Mouse (Mus musculus): ENCODE results near the gene Ikzf4.
"Not testable (repeated sequence)": the region's sequence is repeated elsewhere in the genome, so short reads cannot be mapped to it uniquely, and the experiment has no call there.

Ikzf4 gene

DNA sequence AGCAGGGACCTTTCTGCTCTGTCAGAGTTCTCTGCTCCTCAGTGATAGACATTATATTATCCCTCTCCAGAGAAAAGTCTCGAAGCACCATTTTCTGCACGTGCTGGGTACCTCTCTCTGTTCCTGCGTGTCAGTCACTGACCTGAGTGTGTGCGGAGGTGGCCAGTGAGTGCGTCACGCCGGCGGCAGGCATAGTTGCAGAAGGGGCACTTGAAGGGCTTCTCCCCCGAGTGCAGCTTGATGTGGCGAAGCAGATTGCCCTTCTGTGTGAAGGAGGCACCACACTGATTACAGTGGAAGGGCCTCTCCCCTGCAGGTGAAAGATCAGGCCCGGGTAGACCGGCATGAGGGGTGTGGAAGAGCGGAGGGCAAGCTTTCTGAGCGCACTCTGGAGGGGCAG, 5.8 kb downstream of the Ikzf4 start:
- no peak for DNase-seq (ENCODE audit: low read depth)

GRCm38 (mm10) chr10:128637011-128637410, 8.8 kb downstream of the Ikzf4 start:
- DNase-seq (ENCODE audit: low read depth) = no peak

- DNase-seq (ENCODE audit: low read depth) = no peak
Observed at GRCm38 (mm10) chr10:128636561-128636960, 9.2 kb downstream of the Ikzf4 start.

DNA sequence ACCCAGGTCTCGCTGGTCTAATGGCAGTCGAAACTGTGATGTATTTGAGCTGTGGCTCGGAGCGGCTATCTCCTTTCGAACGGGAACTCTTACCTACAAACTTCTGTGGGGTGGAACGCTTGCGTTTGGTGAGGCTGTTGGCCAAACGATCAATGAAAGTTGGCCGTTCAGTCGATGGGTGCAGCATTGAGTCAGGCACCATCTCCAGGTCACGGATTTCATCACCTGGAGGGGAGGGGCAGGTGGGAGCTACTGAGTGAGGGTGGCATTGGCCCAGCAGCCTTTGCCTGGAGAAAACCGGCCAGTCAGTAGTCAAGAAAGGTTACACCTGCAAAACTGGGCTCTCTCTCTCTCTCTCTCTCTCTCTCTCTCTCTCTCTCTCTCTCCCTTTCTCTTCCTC, 10.1 kb downstream of the Ikzf4 start:
- no peak for DNase-seq (ENCODE audit: low read depth)

GRCm38 (mm10) chr10:128631571-128631970, 14.2 kb downstream of the Ikzf4 start:
- DNase-seq (ENCODE audit: low read depth) = no peak

GRCm38 (mm10) chr10:128630306-128630705, 15.5 kb downstream of the Ikzf4 start:
- DNase-seq (ENCODE audit: low read depth) = not testable (repeated sequence)

- no peak for DNase-seq (ENCODE audit: low read depth)
Observed at GRCm38 (mm10) chr10:128629746-128630145, 16.0 kb downstream of the Ikzf4 start.

DNA sequence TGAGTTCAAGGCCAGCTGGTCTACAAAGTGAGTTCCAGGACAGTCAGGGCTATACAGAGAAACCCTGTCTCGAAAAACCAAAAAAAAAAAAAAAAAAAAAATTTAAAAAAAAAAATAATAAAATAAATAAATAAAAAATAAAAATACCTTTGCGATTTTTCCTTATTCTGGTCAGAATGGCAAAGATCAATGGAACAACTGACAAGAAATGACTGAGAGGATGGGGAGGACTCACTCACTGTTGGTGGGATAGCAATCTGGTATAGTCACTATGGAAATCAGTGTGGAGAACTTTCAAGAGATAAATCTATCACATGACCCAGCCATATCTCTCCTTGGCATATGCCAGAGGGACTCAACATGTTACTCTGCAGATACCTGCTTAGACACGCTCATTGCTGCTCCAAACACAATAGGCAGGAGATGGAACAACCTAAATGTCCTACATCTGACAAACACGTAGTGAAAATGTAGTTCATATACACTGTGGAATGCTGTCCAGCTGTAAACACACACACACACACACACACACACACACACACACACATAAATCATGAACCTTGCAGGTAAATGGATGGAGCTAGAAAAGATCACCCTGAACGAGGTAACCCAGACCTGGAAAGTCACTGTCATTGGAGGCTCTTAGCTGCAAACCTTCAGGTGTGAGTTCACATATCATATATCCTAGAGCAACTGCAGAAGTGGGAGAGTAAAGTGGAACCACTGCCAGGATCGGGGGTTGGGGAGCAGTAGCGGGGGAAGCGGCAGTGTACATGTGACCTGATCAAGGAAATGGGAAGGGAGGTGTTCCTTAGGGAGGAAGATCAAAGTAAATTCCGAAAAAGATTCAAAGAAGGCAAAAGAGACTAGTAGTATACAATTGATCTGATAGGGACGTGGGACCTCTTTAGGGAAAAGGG, 18.1 kb downstream of the Ikzf4 start:
- DNase-seq (ENCODE audit: low read depth) = no peak

- DNase-seq (ENCODE audit: low read depth) = peak; percentile 99
Observed at GRCm38 (mm10) chr10:128626311-128627310, 19.2 kb downstream of the Ikzf4 start, which contains the start of gene Rps26. Gene Rps26 (minus strand): TSS chr10:128626747.

DNA sequence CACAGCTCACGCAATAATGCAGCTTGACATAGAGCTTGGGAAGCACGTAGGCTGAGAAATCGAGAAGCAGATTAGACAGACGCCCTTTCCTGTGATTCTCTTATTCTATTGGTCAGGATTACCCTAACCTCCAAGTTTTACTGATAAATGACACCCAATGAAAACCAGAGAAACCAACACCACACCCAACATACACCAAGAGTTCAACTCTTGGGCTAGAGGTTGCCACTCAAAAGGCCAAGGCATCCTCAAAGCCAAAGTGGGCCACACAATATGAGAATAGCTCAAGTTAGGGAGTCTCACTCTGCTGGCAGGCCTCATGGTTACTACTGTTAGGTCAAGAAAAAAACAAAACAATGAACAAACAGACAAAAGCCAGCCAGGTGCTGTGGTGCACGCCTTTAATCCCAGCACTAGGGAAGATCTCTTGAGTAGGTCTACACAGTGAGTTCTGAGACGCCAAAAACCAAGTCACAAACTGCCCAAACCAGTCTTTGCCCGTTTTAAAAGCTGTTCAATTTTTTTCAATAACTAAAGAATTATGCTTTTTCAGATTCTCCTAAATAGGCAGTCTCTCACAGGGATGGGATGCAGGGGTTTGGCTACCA, 20.4 kb downstream of the Ikzf4 start:
- no peak for DNase-seq (ENCODE audit: low read depth)

- not testable (repeated sequence) for DNase-seq (ENCODE audit: low read depth)
Observed at GRCm38 (mm10) chr10:128623106-128623613, 22.6 kb downstream of the Ikzf4 start.

- DNase-seq (ENCODE audit: low read depth) = no peak
Observed at GRCm38 (mm10) chr10:128622702-128623101, 23.1 kb downstream of the Ikzf4 start.

DNA sequence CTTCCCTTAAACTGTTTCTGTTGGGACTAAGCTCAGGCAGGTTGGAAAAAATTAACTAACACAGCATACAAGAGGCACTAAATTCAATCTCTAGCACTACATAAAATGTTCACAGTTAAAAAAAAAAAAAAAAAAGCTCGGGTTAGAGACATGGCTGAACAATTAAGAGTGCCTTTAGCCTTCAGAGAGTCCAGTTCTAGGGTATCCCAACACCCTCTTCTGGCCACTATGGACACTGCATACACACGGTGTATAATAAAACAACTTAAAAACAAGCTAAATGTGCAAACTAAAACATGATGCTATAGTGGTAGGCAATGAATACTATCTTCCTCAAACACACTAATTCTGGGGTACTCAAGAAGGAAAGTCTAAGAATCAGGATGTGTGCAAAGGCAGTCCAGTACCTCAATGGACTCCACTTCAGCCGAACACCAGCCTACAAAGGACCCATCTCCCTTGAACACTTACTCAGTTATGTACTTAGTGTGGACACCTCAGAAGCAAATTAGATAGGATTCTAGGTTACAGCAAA, 23.7 kb downstream of the Ikzf4 start:
- no peak for DNase-seq (ENCODE audit: low read depth)

DNA sequence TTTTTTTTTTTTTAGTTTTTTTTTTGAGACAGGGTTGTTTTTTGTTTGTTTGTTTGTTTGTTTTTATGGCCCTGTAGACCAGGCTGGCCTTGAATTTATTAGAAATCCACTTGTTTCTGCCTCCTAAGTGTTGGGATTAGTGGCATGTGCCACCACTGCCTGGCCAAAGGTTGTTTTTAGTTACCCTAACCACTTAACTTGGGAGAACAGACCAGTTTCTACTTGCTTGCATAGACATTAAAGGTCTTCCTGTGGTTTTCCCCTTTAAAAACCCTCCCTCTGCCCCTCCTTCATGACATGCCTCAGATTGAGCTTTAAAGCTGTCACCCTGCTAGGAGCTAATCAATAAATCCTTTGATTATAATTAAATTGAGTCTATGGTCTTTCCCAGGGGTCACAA, 25.6 kb downstream of the Ikzf4 start:
- DNase-seq (ENCODE audit: low read depth) = no peak

GRCm38 (mm10) chr10:128619148-128619547, 26.6 kb downstream of the Ikzf4 start:
- not testable (repeated sequence) for DNase-seq (ENCODE audit: low read depth)

- no peak for DNase-seq (ENCODE audit: low read depth)
Observed at GRCm38 (mm10) chr10:128618570-128618969, 27.2 kb downstream of the Ikzf4 start.

GRCm38 (mm10) chr10:128615798-128616448, 29.9 kb downstream of the Ikzf4 start:
- DNase-seq (ENCODE audit: low read depth) = not testable (repeated sequence)

GRCm38 (mm10) chr10:128614934-128615333, 30.9 kb downstream of the Ikzf4 start:
- no peak for DNase-seq (ENCODE audit: low read depth)

- DNase-seq (ENCODE audit: low read depth) = not testable (repeated sequence)
Observed at GRCm38 (mm10) chr10:128613820-128614219, 32.0 kb downstream of the Ikzf4 start.

GRCm38 (mm10) chr10:128613154-128613440, 32.7 kb downstream of the Ikzf4 start:
- no peak for DNase-seq (ENCODE audit: low read depth)
